Mouse (Mus musculus) midbrain, postnatal 0 days (tissue): Measurements from ENCODE around the gene Rnaseh2a. TPM values are rescaled to one million over a fixed set of nuclear protein-coding genes. Genes with fewer than 3 reads are reported as not detected.

Source experiments
- ATAC-seq: fragments of 200-750 bp; cut with Nextera tagmentation; 2 replicates; pipeline ENCODE4 v1.8.0; 2017; ENCODE audit warnings: moderate number of reproducible peaks, mild to moderate bottlenecking, moderate TSS enrichment, moderate library complexity; ENCODE audit not compliant: low FRiP score
- DNase-seq: peaks from one replicate; pipeline ENCODE4 v3.0.0-alpha.2; 2015; ENCODE audit warnings: low spot score
- H3K27ac ChIP-seq: fragments of 300-500 bp; sonication (generic); 2 replicates; pipeline ENCODE4 v1.5.1; 2014; ENCODE audit warnings: low read depth, mild to moderate bottlenecking, low read length, mixed read lengths
- H3K27me3 ChIP-seq: fragments of 300-500 bp; sonication (generic); 2 replicates; pipeline ENCODE4 v1.6.1; 2014; ENCODE audit warnings: low read length, control low read depth, mixed read lengths; ENCODE audit not compliant: insufficient read depth
- H3K36me3 ChIP-seq: fragments of 300-500 bp; sonication (generic); 2 replicates; pipeline ENCODE4 v1.6.1; 2014; ENCODE audit warnings: low read length, control low read depth, mixed read lengths; ENCODE audit not compliant: insufficient read depth
- H3K4me1 ChIP-seq: fragments of 300-500 bp; sonication (generic); 2 replicates; pipeline ENCODE4 v1.6.1; 2014; ENCODE audit warnings: mild to moderate bottlenecking, control low read depth, antibody characterized with exemption, low read length, mixed read lengths; ENCODE audit not compliant: insufficient read depth
- H3K4me2 ChIP-seq: fragments of 300-500 bp; sonication (generic); 2 replicates; pipeline ENCODE4 v1.6.1; 2014; ENCODE audit warnings: low read depth, mild to moderate bottlenecking, low read length, mixed read lengths; ENCODE audit not compliant: poor library complexity, severe bottlenecking
- H3K4me3 ChIP-seq: fragments of 300-500 bp; sonication (generic); 2 replicates; pipeline ENCODE4 v1.5.1; 2014; ENCODE audit warnings: low read depth, mild to moderate bottlenecking, low read length, moderate library complexity
- H3K9ac ChIP-seq: fragments of 300-500 bp; sonication (generic); replicated peaks from 2 replicates; pipeline ENCODE4 v1.6.1; 2014; ENCODE audit warnings: mild to moderate bottlenecking, low read length, moderate library complexity, mixed read lengths; ENCODE audit not compliant: poor library complexity, severe bottlenecking
- H3K9me3 ChIP-seq: fragments of 300-500 bp; sonication (generic); 2 replicates; pipeline ENCODE4 v1.6.1; 2016; ENCODE audit warnings: low read length, control low read depth
- CTCF ChIP-seq: IDR thresholded peaks from 2 replicates; pipeline ENCODE4 v1.5.1; 2016; ENCODE audit warnings: antibody characterized with exemption, mild to moderate bottlenecking
- WGBS: fragments of 180-500 bp; shearing (Covaris S2); extraction: QIAGEN DNeasy Blood & Tissue Kit; methylation state at CpG from one replicate; pipeline ENCODE4 v1.1.7; 2014; 5-methylcytosine and 5-hydroxymethylcytosine counted together
- polyA plus RNA-seq: library from polyadenylated mRNA; unstranded; fragments of >200 nt; fragmentation: Nextera tagmentation; extraction: Ambion mirVana; gene quantifications from 2 replicates; pipeline ENCODE4 v1.2.1, GENCODE M21; 2015
- total RNA-seq: library from RNA; depleted of rRNA; stranded (reverse); fragments of >200 nt; gene quantifications from 2 replicates; pipeline ENCODE4 v1.2.3, GENCODE M21; 2014; rRNA removed

The Rnaseh2a gene
- total RNA-seq (40.5 and 48.9 TPM in 2 replicates), polyA plus RNA-seq (36.5 and 39.7 TPM in 2 replicates)

DNA sequence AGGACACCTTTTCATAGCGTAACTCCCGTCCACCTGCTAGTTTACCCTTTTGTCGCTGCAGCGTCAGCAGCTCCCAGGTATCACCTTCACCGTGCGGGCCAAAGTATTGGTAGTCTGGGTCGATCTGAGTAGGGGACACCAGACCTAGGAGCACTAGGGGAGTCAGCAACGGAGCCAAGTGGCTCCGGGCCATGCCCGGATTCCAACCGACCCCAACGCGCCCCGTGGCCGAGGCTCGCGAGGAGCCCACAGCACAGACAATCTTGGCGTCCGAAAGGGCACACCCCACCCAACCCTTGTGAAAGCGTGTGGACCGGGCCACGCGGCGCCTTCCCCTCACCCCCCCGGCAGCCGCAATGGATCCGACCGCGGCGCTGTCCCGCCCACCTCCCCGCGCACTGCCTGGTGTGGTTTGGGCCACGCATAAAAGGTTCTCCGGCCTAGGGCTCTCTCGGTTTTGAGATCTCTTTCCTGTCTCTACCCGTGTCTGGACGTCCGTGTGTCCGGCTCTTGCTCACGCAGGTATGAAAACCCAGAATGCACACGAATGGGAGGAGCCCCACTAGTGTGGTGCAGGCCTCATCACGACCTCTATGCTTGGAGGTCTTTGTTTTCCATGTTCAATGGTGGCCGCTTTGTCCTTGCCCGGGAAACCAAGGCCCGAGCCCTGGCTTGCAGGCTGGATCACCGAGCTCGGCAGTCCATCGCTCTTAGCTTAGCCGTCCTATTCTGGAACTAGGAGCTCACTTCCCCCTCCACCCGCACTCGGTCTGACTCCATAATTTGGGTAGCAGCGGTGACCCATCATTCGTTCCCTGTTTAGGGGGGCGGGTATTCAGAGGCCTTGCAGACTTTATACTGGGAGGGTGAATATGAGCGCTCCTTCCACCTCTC lies at the start of gene Rnaseh2a, which contains the start of the genes Gm49661 and Prdx2:
TSS of gene Rnaseh2a (minus strand) at position 527 of the 894 bp plus-strand sequence.
TSS of gene Gm49661 (minus strand) at position 193 of the 894 bp plus-strand sequence.
TSS of gene Prdx2 (plus strand) at position 347 of the 894 bp plus-strand sequence.
- Histone ChIP-seq H3K27me3 (no peaks in the 10 kb centered on the region), H3K36me3 (peaks cover 20% of the 10 kb centered on the region), H3K4me1 (peaks cover 13% of the 10 kb centered on the region; the same call in 1 of the 2 replicates), H3K4me3 (peak within 1 kb of the TSS; percentile 74), H3K4me2 (peak within 1 kb of the TSS; percentile 86), H3K9ac (peak within 1 kb of the TSS; percentile 77), H3K9me3 (no peaks in the 10 kb centered on the region), H3K27ac (peak within 1 kb of the TSS; percentile 91)
- TF ChIP-seq CTCF = no peak
- ATAC-seq (peak; percentile 83), DNase-seq (peak; percentile 88)
- under 1% methylated on average over 54 of the region's 56 CpGs for WGBS

DNA sequence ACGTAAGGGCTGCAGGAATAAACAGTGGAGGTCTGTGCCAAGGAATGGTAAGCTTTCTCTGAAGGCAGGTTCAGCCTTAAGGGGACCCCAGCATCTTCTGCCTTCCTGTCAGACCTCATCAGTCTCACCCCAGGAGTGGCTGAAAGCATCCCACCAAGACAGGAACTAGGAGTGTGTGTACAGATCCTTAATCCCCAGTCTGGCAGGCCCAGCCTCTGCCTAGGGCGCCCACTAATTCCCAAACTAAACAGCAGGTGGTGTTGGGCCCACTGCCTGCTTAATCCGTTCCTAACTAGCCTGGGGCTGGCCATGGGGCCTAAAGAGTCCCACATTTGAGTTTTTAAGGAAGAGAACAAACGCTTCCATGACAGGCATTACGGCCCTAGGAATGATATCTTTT lies 47.6 kb upstream of the Rnaseh2a start:
- no peak overlapping the region for H3K9ac ChIP-seq
- DNase-seq = no peak

DNA sequence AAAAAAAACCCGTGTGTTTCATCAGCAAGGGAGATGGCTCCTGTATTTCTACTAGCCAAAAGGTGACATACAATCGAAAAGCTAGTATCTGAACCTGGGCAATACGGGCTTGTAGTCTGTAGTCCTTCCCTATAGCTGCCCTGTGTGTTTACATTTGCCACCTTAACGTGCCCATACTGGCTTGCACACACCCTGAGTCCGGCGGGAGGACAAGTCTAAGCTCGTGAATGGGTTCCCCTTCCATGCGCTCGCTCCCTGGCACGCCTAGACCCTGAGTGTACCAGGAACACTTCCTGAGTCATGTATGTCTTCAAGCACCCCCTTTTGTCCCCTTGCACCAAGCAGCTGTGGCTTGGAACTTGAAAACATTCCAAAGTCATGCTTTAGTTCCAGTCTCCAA lies 47.2 kb upstream of the Rnaseh2a start:
- 67% methylated on average over 10 of the region's 10 CpGs for WGBS
- H3K4me3 ChIP-seq = no peak overlapping the region
- no peak overlapping the region for H3K9ac ChIP-seq
- DNase-seq (no peak), ATAC-seq (no peak)
- H3K9me3 ChIP-seq = no peaks in the 10 kb centered on the region
- TF ChIP-seq CTCF = no peak
- 0 out of 2 replicates have a peak, but pooled peaks cover 4% of the 10 kb centered on the region for H3K4me1 ChIP-seq
- peaks cover 4% of the 10 kb centered on the region; the same call in 1 of the 2 replicates for H3K27me3 ChIP-seq
- H3K36me3 ChIP-seq = peaks cover 26% of the 10 kb centered on the region
- no peak overlapping the region for H3K27ac ChIP-seq
- H3K4me2 ChIP-seq = no peak overlapping the region

More for the DNA sequence above, 47.6 kb upstream of the Rnaseh2a start:
- no peak overlapping the region for H3K4me2 ChIP-seq
- 20% methylated on average over 5 of the region's 5 CpGs for WGBS
- H3K4me3 ChIP-seq = no peak overlapping the region
- no peaks in the 10 kb centered on the region for H3K9me3 ChIP-seq
- H3K27me3 ChIP-seq = 0 out of 2 replicates have a peak, but pooled peaks cover 3% of the 10 kb centered on the region
- H3K27ac ChIP-seq = no peak overlapping the region
- 0 out of 2 replicates have a peak, but pooled peaks cover 4% of the 10 kb centered on the region for H3K4me1 ChIP-seq
- peak; percentile 38; the same call in 1 of the 2 replicates for ATAC-seq
- TF ChIP-seq CTCF = 0 out of 2 replicates have a peak, but pooled peaks have one; percentile 9
- H3K36me3 ChIP-seq = peaks cover 27% of the 10 kb centered on the region

DNA sequence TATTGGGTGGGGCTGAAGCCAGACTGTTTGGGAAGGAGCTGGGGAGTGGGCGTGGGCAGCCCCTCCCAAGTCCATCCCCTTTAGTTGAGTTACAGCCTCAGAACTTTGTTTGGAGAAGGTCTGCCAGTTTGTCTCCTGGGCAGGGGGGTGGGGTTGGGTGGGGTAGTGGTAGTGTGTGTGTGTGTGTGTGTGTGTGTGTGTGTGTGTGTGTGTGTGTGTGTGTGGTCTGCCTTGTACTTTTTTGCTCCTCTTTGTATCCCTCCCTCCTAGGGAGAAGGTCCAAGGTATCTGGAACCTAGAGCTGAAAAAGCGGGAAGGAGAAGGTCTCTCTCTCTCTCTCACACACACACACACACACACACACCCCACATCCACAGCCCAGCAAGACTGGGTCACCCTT lies 44.9 kb upstream of the Rnaseh2a start, which contains the start of gene Best2:
TSS of gene Best2 (minus strand) at position 101 of the 400 bp plus-strand sequence.
- H3K4me3 ChIP-seq = peak within 1 kb of the TSS; percentile 33
- ATAC-seq = no peak
- TF ChIP-seq CTCF = no peak
- no peak within 1 kb of the TSS for H3K27ac ChIP-seq
- H3K36me3 ChIP-seq = peaks cover 16% of the 10 kb centered on the region
- 46% methylated on average over 2 of the region's 2 CpGs for WGBS
- H3K4me1 ChIP-seq = 0 out of 2 replicates have a peak, but pooled peaks cover 4% of the 10 kb centered on the region
- peaks cover 14% of the 10 kb centered on the region for H3K27me3 ChIP-seq
- H3K4me2 ChIP-seq = peak within 1 kb of the TSS; percentile 70
- H3K9ac ChIP-seq = peak within 1 kb of the TSS; percentile 64
- DNase-seq = no peak
- no peaks in the 10 kb centered on the region for H3K9me3 ChIP-seq

DNA sequence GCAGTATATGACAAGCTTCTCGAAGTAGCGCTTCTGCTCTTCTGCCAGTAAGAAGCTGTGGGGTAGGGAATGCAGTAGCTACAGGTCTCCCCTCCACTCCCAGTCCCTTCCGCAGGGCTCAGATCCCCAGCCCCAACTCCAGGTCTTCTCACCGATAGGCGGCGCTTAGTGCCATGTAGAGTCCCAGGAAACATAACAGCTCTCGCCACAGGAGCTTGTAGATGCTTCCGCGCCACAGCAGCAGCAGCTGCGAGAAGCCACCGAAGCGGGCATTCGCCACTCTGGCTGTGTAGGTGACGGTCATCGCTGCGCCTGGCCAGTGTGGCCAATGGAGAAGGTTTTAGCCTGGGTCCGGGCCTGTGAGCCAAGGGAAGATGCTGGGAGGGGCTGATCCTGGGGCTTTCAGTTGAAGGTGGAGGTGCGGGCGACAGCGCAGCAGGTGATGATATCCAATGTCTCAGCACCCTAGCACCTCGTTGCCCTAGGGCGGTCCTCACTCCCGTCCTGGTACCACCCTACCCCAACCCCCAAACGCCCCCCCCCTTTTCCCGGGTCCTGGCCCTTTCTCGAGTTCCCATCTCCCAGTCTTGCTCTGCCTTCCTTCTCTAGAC lies 43.8 kb upstream of the Rnaseh2a start:
- Histone ChIP-seq H3K4me1 (0 out of 2 replicates have a peak, but pooled peaks cover 4% of the 10 kb centered on the region), H3K9me3 (no peaks in the 10 kb centered on the region), H3K4me2 (peak overlapping the region; percentile 70), H3K36me3 (peaks cover 7% of the 10 kb centered on the region), H3K9ac (peak overlapping the region; percentile 64), H3K27ac (no peak overlapping the region), H3K4me3 (peak overlapping the region; percentile 33), H3K27me3 (peaks cover 15% of the 10 kb centered on the region)
- ATAC-seq (peak; percentile 64), DNase-seq (peak; percentile 90)
- peak; percentile 79 for TF ChIP-seq CTCF
- 7% methylated on average over 25 of the region's 26 CpGs for WGBS
